Mouse (Mus musculus) small intestine, adult 2 months (tissue): ENCODE results near the gene Mfsd13b.

Experiments
- CTCF ChIP-seq: fragments of 200-500 bp; IDR thresholded peaks from 2 replicates; pipeline ENCODE4 v1.5.1; 2012; ENCODE audit warnings: low read depth, mild to moderate bottlenecking, control low read depth, inconsistent platforms, low read length, moderate library complexity, mixed read lengths; ENCODE audit not compliant: insufficient replicate concordance, insufficient read length; ENCODE audit errors: extremely low read depth
- POLR2A ChIP-seq: fragments of 200-500 bp; IDR thresholded peaks from 2 replicates; pipeline ENCODE4 v1.6.1; 2012; ENCODE audit warnings: low read depth, mild to moderate bottlenecking, control low read depth, inconsistent platforms, low read length, moderate library complexity

- TF ChIP-seq CTCF (no peak), POLR2A (no peak)
Observed at GRCm38 (mm10) chr7:120969221-120969620, 13.1 kb upstream of the Mfsd13b start.
